Mouse (Mus musculus) brain, embryonic 14.5 days (tissue): Measurements from ENCODE around the gene Chst3.

Experiments used
- CTCF ChIP-seq: fragments of 200-500 bp; IDR thresholded peaks from 2 replicates; pipeline ENCODE4 v1.5.1; 2012; ENCODE audit warnings: inconsistent platforms, mild to moderate bottlenecking, moderate library complexity, borderline replicate concordance; ENCODE audit not compliant: insufficient read depth, insufficient read length; ENCODE audit errors: extremely low read depth
- POLR2A ChIP-seq: fragments of 200-500 bp; IDR thresholded peaks from 2 replicates; pipeline ENCODE4 v1.6.1; 2012; ENCODE audit warnings: mild to moderate bottlenecking, inconsistent platforms, borderline replicate concordance; ENCODE audit not compliant: poor library complexity, insufficient read depth, insufficient read length, severe bottlenecking; ENCODE audit errors: extremely low read depth

GRCm38 (mm10) chr10:60186191-60186945 lies 32.7 kb downstream of the Chst3 start:
- TF ChIP-seq CTCF (no peak), POLR2A (no peak)
